Mouse (Mus musculus) megakaryocyte-erythroid progenitor cell, adult 5-6 weeks (primary cell): Measurements from ENCODE around the gene Col1a1. TPM values are rescaled to one million over a fixed set of nuclear protein-coding genes. Genes with fewer than 3 reads are reported as not detected.

Experiments
- total RNA-seq, 2 experiments: library from RNA; stranded (forward) in 1 of 2; stranded (reverse) in 1 of 2; fragments of 200-1000, 215-1000 nt in 1 of 2; fragments of >200 nt in 1 of 2; fragmentation: Nextera tagmentation in 1 of 2; gene quantifications; 2 replicates each; pipeline ENCODE4 v1.2.3; 2014 to 2017

Gene Col1a1
- total RNA-seq, 2 experiments from 2014 or later, result not detected

Other genes starting within 250 kb of the Col1a1 start
- gene Gm11541, start 231.7 kb upstream of the Col1a1 start, total RNA-seq (2014; fragmentation: Nextera tagmentation), result not detected in 2 replicates
- not detected in 2 replicates for gene Gm11541, start 231.7 kb upstream of the Col1a1 start, total RNA-seq (2017)
- gene Cdc34b, start 194.4 kb upstream of the Col1a1 start, total RNA-seq (2014; fragmentation: Nextera tagmentation), result not detected in 2 replicates
- gene Cdc34b, start 194.4 kb upstream of the Col1a1 start, total RNA-seq (2017), result 0.53 TPM in 1 of 2 replicates, not detected in the other
- not detected in 2 replicates for gene Tmem92, start 153.5 kb upstream of the Col1a1 start, total RNA-seq (2014; fragmentation: Nextera tagmentation)
- not detected in 2 replicates for gene Tmem92, start 153.5 kb upstream of the Col1a1 start, total RNA-seq (2017)
- not detected in 2 replicates for gene Hils1, start 31.4 kb downstream of the Col1a1 start, total RNA-seq (2014; fragmentation: Nextera tagmentation)
- gene Hils1, start 31.4 kb downstream of the Col1a1 start, total RNA-seq (2017), result not detected in 2 replicates
- gene Sgca, start 40.1 kb downstream of the Col1a1 start, total RNA-seq (2014; fragmentation: Nextera tagmentation), result not detected in 2 replicates
- not detected in 2 replicates for gene Sgca, start 40.1 kb downstream of the Col1a1 start, total RNA-seq (2017)
- 121 and 137 TPM in 2 replicates for gene Ppp1r9b, start 54.8 kb downstream of the Col1a1 start, total RNA-seq (2014; fragmentation: Nextera tagmentation)
- 174 and 229 TPM in 2 replicates for gene Ppp1r9b, start 54.8 kb downstream of the Col1a1 start, total RNA-seq (2017)
- 69.9 and 89.1 TPM in 2 replicates for gene Samd14, start 73.7 kb downstream of the Col1a1 start, total RNA-seq (2014; fragmentation: Nextera tagmentation)
- gene Samd14, start 73.7 kb downstream of the Col1a1 start, total RNA-seq (2017), result 29.0 and 30.8 TPM in 2 replicates
- gene Pdk2, start 105.1 kb downstream of the Col1a1 start, total RNA-seq (2014; fragmentation: Nextera tagmentation), result 16.9 and 21.5 TPM in 2 replicates
- gene Pdk2, start 105.1 kb downstream of the Col1a1 start, total RNA-seq (2017), result 3.2 and 5.2 TPM in 2 replicates
- gene Itga3, start 140.6 kb downstream of the Col1a1 start, total RNA-seq (2014; fragmentation: Nextera tagmentation), result not detected in 2 replicates
- gene Itga3, start 140.6 kb downstream of the Col1a1 start, total RNA-seq (2017), result 0.28 TPM in 1 of 2 replicates, not detected in the other
- gene Dlx3, start 183.9 kb downstream of the Col1a1 start, total RNA-seq (2014; fragmentation: Nextera tagmentation), result not detected in 2 replicates
- not detected in 2 replicates for gene Dlx3, start 183.9 kb downstream of the Col1a1 start, total RNA-seq (2017)
- gene Dlx4, start 210.0 kb downstream of the Col1a1 start, total RNA-seq (2014; fragmentation: Nextera tagmentation), result not detected in 2 replicates
- gene Dlx4, start 210.0 kb downstream of the Col1a1 start, total RNA-seq (2017), result not detected in 2 replicates